Mouse (Mus musculus): ENCODE results near the gene Ccpg1os.
A peak's percentile ranks its signal among the peaks of the same experiment; 100 is the strongest.

Gene Ccpg1os

DNA sequence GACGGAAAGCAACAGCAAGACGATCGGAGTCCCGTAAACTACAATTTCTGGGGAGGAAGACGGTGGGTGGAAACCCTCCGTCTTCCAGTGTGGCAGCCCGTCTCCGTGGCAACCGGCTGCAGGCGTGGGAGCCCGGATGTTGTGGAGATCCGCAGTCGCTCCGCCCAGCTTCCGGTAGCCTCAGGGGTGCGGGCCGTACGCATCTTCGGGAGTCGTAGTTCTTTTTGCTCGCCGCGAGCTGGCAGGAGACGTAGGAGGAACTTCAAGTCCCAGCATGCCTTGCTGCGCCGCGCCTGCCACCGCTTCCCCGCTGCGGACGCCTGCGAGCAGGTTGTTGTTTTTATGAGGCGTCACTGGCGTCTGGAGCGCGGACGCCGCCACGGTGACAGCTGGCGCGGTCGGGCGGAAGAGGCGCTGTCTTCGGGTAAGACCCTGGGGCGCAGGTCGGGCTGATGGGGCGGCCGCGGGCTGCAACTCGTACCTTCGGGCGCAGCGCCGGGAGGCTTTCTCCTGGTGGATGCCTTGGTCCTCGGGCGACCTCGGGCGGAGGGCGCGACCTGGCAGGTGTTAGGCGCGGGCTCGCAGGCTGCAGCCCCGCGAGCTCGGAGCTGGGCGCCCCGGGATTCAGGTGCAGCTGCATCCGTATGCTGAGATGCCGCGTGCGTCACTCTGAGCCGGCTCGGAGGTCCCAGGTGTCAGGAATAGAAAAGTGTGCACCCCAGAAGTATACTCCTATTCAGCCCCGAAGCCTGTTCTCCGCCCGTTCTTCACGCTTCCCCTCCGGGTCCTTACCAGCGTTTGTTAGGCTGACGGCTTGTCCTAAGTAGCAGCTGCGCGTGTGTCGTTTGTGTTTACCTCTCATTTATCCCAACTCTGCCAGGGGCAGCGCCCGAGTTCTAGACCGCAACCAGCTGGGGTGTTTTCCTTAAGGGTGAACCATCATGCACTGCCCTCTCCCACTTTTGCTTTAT is at the start of gene Ccpg1os, which contains the start of gene Ccpg1:
Gene Ccpg1os, minus strand, starts transcription at position 133 of the 971 bp plus-strand sequence.
Gene Ccpg1, plus strand, starts transcription at position 180 of the 971 bp plus-strand sequence.
- DNase-seq (ENCODE audit: inconsistent age in 2 of 2, low spot score in 1 of 2), result peak; percentile 98

DNA sequence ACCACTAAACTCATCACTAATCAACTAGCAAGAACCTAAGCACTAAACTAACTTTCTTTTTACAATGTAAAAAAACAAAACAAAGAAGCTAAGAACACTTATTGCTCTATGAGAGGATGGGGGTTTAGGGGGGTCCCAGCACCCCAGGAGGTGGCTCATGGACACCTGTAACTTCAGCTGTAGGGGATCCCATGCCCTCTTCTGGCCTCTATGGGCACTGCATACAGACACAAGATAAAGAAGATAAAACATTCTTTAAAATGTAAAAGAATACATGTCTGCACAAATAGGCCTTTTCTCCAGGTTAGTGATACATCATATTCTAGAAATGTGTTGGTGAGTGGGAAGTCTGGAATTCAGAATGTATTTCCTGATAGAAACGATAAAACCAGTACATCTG is 48.2 kb upstream of the Ccpg1os start:
- no peak for DNase-seq (ENCODE audit: inconsistent age in 2 of 2, low spot score in 1 of 2)

DNA sequence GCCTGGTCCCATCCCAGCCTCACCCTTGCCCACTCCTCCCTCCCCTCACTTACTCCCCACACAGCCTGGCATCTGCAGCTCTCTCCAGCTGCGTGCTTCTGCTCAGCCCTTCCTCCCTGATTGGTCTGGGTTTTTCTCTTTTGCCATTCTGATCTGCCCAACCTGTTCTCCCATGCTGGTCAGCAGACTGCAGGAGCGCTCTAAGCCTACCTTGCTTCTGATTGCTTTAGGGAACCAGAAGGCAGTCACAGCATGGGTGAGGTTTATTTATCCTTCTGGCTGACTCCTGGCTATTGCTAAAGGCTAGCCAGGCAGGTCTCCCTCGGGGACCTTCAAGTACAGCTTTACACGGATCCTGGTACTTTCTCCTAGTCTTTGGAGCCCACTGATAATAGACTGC is 46.2 kb upstream of the Ccpg1os start:
- DNase-seq (ENCODE audit: inconsistent age in 2 of 2, low spot score in 1 of 2), result no peak

DNA sequence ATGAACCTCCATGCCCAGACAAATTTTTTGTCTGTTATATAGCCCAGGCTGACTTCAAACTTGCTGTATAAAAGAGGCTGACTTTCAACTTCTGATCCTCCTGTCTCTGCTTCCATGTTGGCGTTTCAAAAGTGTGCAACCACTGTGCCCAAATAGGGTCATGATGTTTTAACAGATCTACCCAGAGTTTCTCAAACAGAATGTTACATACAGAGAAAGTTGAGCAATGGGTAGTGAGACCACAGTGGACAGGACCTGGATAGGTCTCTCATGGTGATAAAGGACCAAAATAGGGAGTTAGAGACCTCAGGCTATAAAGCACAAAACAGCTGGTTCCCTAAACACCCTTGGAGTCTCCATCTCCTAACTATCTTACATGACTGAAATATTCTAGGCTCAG is 45.3 kb upstream of the Ccpg1os start:
- DNase-seq (ENCODE audit: inconsistent age in 2 of 2, low spot score in 1 of 2), result no peak

DNA sequence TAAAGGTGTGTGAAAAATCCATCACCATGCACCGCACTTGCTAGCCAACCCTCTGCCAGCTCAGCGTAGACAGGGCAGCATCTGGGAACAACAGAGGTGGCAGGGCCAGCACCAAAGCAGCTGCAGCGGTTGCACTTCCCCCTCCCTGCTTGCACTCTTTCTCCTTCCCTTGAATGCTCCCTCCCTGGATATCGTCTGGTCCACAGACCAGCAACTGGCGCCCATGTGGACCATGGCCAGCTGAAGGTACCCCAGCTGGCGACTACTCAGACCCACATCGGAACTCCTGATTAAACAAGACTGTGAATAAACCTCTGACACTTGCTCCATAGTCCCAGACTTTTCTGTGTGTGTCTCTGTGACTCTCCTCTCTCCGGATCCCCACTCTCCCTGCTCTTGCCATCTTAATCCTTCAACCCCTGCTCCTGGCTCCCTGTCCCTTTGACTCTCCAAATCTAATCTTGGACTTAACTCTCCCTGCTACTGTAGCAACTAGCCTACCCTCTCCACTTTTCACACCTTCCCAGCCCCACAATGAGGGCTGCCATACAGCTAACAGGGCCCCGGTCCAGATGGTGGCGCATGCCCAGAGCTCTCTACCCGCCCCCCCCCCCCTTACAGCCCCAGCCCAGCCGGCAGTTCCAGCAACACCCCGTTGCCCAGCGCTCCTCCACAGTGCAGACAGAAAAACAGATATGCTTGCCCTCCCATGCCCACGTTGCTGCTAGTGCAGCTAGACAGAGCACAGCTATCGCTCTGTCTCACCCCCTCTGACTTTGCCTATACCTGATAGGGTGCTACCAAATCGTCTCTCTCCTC is 40.8 kb upstream of the Ccpg1os start:
- DNase-seq (ENCODE audit: inconsistent age in 2 of 2, low spot score in 1 of 2), result no peak

DNA sequence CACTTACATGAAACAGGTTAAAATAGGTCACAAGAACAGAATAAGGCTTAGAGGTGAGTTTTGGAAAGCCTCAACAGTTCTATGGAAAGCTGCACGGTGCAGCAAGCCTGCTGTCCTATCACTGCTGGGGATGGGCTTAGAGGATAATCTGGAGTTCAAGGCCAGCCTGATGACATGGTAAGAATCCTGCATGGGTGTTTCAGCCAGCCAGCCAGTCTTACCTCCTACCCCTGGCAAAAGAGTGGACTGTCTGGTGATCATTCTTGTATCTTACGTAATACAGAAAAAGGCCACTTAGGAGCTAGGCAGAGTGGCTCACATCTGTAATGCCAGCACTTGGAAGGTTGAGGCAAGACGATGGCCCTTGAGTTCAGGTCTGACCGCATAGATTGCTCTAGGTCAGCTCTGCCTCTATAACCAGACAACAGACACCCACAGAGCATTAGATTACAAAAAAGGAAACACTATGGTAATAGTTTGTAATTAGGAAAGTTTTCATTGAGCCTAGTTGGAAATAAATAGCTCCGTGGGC is 35.5 kb upstream of the Ccpg1os start:
- peak; percentile 65 to 86 for DNase-seq (ENCODE audit: inconsistent age in 2 of 2, low spot score in 1 of 2)

DNA sequence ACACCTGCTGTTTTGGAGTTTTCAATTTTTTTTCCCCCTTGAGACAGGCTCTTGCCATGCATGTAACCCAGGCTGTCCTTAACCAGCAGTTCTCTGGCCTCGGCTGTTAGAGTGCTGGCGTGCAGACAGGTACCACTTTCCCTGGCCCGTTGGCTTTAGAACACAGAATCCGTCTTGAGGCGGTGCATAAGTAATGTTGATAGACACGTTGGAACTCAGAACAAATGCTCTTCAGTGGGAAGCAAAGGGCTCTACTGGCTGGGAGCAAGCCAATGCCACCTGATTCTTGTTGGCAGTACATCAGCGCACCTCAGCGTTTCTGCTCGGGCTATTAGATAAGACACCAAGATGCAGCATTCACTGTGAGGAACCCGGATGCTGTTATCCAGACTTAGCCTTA is 34.7 kb upstream of the Ccpg1os start:
- DNase-seq (ENCODE audit: inconsistent age in 2 of 2, low spot score in 1 of 2), result peak in 1 of 2 experiments; percentile 60

DNA sequence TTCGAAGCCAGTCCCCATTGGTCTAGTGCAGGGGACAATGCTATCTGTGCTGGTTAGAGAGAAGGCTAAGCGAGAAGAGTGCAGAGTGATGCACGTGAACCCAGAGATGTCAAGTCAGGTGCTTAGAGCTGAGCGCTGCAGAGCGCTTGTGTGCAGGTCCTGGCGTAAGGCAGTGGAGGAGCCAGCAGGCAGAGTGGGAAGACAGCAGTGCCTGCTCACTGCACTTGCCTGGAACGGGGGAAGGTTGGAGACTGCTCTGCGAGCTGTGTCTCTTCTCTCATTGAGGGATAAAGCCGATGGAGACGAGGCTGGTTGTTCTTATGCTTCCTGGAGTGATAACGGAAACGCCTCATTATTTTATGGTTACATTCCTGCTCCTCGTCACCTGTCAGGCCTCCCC is 29.5 kb upstream of the Ccpg1os start:
- DNase-seq (ENCODE audit: inconsistent age in 2 of 2, low spot score in 1 of 2), result no peak

DNA sequence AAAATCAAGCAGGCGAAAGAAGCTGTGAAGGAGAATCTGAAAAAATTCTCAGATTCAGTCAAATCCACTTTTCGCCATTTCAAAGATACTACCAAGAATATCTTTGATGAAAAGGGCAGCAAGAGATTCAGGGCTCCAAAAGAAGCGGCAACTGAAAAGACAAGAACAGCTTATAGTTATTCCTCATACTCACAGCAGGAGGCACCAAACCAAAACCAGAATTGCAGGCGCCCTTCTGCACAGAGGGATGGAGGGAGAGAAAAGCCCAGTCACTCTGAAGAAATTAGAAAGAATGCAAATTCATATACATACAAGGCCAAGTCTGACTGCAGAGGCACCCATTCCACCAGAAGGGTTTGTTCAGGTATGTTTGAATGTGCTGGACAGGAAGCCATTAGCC is 27.4 kb upstream of the Ccpg1os start:
- no peak for DNase-seq (ENCODE audit: inconsistent age in 2 of 2, low spot score in 1 of 2)

DNA sequence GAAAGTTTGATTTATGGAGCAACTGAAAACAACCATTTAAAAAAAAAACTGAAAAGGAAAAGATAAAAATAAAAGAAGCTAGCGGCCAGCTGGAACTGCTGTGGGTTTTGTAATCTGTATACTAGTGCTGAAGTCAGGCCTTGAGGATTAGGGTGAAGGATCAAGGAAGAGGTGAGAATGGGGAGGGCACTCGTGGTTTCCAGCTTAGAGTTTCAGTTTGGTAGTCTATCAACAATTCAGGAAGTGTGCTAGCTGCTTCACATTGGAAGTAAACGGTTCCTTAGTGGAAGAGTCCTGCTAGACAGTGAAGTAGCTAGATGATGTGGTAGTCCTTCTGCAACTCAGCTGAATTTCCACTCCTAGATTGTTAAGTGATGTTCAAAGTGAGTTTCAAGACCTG is 23.2 kb upstream of the Ccpg1os start:
- DNase-seq (ENCODE audit: inconsistent age in 2 of 2, low spot score in 1 of 2), result no peak

DNA sequence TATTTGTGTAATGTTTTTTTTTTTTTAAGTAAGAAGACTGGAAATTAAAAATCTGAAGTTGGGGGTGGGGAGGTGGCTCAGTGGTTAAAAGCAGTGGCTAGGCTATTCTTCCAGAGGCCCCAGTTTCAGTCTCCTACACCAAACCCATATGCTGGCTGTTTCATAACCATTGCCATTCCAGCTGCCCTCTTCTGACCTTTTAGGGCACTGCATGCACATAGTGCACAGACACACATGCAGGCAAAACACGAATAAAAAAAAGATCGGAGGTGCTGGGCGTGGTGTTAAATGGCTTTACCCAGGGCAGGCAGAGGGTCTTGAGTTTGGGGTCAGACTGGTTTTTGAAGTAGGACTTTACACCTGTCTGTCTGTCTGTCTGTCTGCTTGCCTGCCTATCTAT is 21.0 kb upstream of the Ccpg1os start:
- no peak for DNase-seq (ENCODE audit: inconsistent age in 2 of 2, low spot score in 1 of 2)

DNA sequence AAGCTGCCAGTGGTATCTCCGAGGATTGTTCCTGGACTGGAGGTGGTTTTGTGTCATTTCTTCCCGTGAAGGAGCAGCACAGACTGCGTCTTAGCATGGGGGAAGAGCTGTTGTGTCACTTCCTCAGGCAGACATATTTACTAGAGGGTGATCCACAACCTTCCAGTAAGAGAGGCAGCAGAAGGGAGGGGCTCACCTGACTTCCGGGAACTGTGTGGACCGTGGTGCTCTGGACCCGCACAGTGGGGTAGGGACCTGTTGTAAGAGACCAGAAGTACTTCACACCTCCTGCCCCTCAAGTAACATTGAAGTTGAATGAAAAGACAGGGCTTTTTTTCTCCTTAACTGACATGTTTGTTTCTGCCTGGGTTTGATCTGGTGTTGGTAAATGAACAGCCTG is 19.9 kb upstream of the Ccpg1os start:
- DNase-seq (ENCODE audit: inconsistent age in 2 of 2, low spot score in 1 of 2), result no peak

DNA sequence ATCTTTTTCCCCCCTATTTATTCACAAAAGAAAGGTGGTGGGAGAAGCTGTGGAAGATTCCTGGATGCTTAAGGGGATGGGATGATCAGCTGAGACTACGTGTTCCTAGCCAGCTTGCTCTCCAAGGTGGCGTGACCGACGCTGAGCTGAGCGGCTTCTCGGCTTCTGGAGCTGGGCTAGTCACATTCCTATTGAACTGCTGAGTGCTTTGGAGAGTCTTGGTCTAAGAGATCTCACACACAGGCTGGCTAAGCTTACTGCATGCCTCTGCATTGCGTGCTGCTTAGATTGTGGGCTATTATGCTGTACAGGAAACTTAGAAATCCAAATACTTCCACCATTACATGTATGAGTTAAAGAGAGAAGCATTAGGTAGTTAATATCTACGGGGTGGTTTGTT is 18.9 kb upstream of the Ccpg1os start:
- no peak for DNase-seq (ENCODE audit: inconsistent age in 2 of 2, low spot score in 1 of 2)

DNA sequence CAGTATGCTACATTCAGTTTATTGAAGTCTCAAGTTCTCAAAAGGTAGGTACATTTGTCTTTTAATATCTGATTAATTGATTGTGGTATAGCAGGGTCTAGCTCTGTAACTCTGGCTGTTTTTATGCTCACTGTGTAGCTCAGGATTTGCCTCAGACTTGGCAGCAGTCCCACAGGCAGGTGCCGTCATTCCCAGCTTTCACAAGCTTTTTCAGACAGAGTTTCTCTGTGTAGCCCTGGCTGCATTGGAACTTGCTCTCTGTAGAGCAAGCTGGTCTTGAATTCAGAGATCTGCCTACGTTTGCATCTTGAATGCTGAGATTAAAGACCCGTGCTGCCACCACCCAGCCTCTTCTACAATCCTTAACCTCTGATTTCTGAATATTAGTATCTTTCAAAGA is 17.0 kb upstream of the Ccpg1os start:
- peak; percentile 40 to 64 for DNase-seq (ENCODE audit: inconsistent age in 2 of 2, low spot score in 1 of 2)

DNA sequence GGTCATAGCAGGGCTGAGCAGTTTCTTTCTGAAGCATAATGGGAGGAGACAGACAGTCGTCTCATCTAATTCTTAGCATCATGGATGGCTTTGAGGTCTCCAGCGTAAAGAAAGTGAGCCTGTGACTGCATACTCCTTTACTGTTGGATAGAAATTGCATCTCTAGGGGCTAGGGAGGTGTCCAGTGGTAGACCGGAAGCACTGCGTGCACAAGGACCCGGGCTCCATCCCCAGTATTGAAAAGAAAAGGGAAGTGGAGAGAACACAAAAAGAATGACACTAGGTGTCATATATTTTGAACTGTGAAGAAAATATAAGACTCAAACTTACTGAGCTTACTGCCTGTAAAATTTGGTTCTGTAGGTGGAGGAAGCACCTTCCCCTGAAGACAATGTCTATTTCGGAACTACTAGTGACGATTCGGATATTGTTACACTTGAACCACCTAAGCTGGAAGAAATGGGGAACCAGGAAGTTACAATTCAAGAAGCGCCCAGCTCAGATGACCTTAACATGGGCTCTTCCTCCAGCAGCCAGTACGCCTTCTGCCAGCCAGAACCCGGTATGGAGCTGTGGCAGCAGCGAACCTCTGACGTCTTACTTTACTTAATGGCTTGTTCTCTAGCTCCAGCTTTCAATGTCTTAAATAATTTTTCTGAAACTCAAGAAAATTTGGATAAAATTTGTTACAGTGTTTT is 16.3 kb upstream of the Ccpg1os start:
- DNase-seq (ENCODE audit: inconsistent age in 2 of 2, low spot score in 1 of 2), result no peak

DNA sequence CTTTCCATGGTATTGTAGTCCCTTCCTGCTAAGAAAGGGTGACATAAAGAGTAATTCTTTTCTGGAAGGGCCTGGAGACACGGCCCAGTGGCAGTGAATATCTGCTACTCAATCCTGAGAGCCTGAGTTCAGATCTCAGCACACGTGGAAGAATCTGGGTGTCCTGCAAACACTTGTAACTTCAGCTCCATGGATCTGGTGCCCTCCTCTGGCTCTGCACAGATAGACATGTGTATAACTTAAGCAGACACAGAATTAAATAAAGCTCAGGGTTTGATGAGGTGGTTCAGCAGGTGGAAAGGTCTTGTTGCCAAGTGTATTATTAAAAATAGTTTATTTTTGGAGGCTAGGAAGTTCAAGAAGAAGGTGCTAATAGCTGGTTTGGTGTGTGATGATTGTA is 15.3 kb upstream of the Ccpg1os start:
- no peak for DNase-seq (ENCODE audit: inconsistent age in 2 of 2, low spot score in 1 of 2)

DNA sequence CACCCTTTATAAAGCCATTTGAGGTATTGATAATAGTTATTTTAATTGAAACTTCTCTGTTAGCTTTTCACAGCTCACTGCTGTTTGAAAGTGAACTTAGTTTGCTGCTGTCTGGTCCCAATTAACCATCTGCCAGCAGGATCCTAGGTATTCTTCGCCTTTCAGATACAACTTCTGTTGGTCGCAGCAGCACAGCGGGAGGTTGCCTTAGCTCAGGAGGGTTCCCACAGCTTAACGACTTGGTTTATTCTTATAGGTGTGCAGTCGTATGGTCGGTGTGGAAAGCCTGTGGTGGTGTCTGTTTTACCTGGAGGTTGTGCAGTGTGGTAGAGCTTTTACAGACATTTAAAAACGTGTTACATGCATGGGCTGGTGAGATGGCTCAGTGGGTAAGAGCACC is 11.6 kb upstream of the Ccpg1os start:
- DNase-seq (ENCODE audit: inconsistent age in 2 of 2, low spot score in 1 of 2), result no peak

DNA sequence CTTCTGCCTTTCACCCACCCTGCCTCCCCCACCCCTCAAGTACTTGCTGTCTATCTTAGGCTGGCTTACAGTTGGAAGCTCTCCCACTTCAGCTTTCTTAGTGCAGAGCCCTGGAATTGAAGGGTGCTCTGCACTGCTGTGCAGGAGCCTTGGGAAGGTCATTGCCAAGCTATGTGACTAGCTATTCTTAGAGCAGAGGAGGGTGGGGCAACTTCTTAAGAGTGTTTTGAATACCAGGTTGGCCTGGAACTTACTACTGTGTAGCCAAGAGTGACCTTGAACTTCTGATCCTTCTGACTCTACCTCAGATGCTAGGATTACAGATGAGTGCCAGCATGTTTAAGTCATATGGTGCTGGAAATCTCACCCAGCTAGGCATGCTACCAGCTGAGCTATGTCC is 11.0 kb upstream of the Ccpg1os start:
- DNase-seq (ENCODE audit: inconsistent age in 2 of 2, low spot score in 1 of 2), result peak in 1 of 2 experiments; percentile 49

DNA sequence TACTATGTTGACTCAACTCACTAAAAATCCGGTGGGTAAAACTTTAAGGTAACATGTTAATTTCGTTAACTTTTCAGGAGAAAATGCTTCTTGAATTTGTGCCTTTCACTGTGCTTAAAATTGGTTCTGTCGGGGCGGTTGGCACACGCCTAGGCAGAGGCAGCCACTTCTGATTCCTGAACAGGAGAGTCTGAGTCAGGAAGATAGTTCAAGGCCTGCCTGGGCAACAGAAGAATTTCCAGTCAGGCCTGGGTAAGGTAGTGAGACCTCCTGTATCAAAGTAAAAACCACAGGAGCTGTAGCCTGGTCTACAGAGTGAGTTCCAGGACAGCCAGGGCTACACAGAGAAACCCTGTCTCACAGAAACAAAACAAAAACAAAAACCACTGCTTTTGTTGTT is 7.4 kb upstream of the Ccpg1os start:
- peak; percentile 50 to 79 for DNase-seq (ENCODE audit: inconsistent age in 2 of 2, low spot score in 1 of 2)

DNA sequence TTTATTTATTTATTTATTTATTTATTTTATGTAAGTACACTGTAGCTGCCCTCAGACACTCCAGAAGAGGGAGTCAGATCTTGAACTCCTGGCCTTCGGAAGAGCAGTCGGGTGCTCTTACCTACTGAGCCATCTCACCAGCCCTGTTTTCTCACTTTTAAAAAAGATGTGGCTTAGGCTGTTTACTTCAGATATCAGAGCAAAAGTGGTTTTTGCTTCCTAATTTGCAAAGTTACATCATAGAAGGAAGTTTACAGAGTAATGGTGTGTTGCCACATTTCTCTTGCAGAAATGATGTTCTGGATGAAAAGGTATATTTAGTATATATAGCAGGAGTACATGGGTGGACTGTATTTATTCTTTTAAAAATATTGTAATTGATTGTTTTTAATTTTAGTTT is 6.2 kb upstream of the Ccpg1os start:
- no peak for DNase-seq (ENCODE audit: inconsistent age in 2 of 2, low spot score in 1 of 2)

DNA sequence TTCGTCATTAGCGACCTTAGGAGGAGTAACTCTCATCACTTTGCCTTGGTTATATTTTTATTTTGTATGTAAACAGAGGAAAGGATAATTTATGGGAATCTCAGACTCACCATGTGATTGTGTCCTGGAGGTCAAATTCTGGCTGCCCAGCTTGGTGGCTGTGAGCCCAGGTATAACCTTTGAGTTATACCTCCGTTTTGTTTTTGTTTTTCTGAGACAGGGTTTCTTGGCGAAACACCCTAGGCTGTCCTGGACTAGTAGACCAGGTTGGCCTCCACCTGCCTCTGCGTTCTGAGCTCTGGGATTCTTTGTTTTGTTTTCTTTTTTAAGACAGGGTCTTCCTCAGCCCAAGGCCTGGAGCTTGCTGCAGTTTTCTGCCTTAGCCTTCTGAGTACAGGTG is 3.5 kb upstream of the Ccpg1os start:
- DNase-seq (ENCODE audit: inconsistent age in 2 of 2, low spot score in 1 of 2), result peak in 1 of 2 experiments; percentile 45

Data from adrenal gland, adult (tissue).